Mouse (Mus musculus) liver, embryonic 11.5 days (tissue): ENCODE results near the gene 1700019A02Rik. TPM values are rescaled to one million over a fixed set of nuclear protein-coding genes. Genes with fewer than 3 reads are reported as not detected.

Experiments
- ATAC-seq: fragments of 200-750 bp; cut with Nextera tagmentation; replicated peaks from 2 replicates; pipeline ENCODE4 v1.8.0; 2017; ENCODE audit warnings: moderate number of reproducible peaks, mild to moderate bottlenecking, moderate TSS enrichment, moderate library complexity; ENCODE audit not compliant: low FRiP score
- DNase-seq: peaks from one replicate; pipeline ENCODE4 v3.0.0-alpha.2; 2017; ENCODE audit warnings: low spot score
- H3K27ac ChIP-seq: fragments of 300-500 bp; sonication (generic); 2 replicates; pipeline ENCODE4 v1.5.1; 2014; ENCODE audit warnings: mild to moderate bottlenecking, low read depth, low read length, control low read depth
- H3K27me3 ChIP-seq: fragments of 300-500 bp; sonication (generic); replicated peaks from 2 replicates; pipeline ENCODE4 v1.6.1; 2014; ENCODE audit warnings: low read length, mixed read lengths; ENCODE audit not compliant: control insufficient read depth, insufficient read depth
- H3K36me3 ChIP-seq: fragments of 300-500 bp; sonication (generic); 2 replicates; pipeline ENCODE4 v1.6.1; 2014; ENCODE audit warnings: mild to moderate bottlenecking, low read length, moderate library complexity, mixed read lengths; ENCODE audit not compliant: control insufficient read depth, insufficient read depth
- H3K4me1 ChIP-seq: fragments of 300-500 bp; sonication (generic); replicated peaks from 2 replicates; pipeline ENCODE4 v1.6.1; 2014; ENCODE audit warnings: low read length, mixed read lengths; ENCODE audit not compliant: control insufficient read depth, insufficient read depth
- H3K4me2 ChIP-seq: fragments of 300-500 bp; sonication (generic); 2 replicates; pipeline ENCODE4 v1.6.1; 2014; ENCODE audit warnings: mild to moderate bottlenecking, control low read depth, moderate library complexity
- H3K4me3 ChIP-seq: fragments of 300-500 bp; sonication (generic); 2 replicates; pipeline ENCODE4 v1.5.1; 2014; ENCODE audit warnings: low read depth, low read length, control low read depth
- H3K9ac ChIP-seq: fragments of 300-500 bp; sonication (generic); 2 replicates; pipeline ENCODE4 v1.6.1; 2014; ENCODE audit warnings: low read depth, low read length, control low read depth
- H3K9me3 ChIP-seq: fragments of 300-500 bp; sonication (generic); 2 replicates; pipeline ENCODE4 v1.6.1; 2016; ENCODE audit warnings: low read length, inconsistent platforms, mixed read lengths; ENCODE audit not compliant: control insufficient read depth
- WGBS: fragments of 180-500 bp; shearing (Covaris S2); extraction: QIAGEN DNeasy Blood & Tissue Kit; methylation state at CpG from one replicate; pipeline ENCODE4 v1.1.7; 2014; 5-methylcytosine and 5-hydroxymethylcytosine counted together
- polyA plus RNA-seq: library from polyadenylated mRNA; unstranded; fragments of >200 nt; fragmentation: Nextera tagmentation; extraction: Ambion mirVana; gene quantifications from 2 replicates; pipeline ENCODE4 v1.2.1, GENCODE M21; 2014

1700019A02Rik gene
- not detected in 2 replicates for polyA plus RNA-seq

DNA sequence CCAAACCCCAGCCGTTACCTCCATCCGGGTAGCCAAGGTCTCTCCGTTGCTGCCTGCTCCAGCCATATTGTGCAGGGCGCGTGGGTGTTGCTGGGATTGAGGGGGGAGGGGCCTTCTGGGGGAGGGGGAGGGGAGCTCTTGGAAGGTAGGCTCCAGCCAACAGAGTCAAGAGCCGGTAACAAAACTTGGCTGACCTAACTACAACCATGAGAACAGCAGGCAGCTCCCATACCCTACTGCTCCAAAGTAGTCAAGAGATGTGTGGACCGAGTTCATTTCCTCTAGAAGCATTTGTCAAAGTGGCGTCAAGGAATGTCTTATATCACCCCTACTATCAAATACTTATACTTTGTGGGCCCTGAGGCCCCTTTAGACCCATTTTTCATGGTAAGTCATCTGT, at the start of gene 1700019A02Rik:
1700019A02Rik (minus strand) TSS at position 101 of the 400 bp plus-strand sequence.
- Histone ChIP-seq H3K27me3 (no peaks in the 10 kb centered on the region), H3K36me3 (0 out of 2 replicates have a peak, but pooled peaks cover 4% of the 10 kb centered on the region), H3K4me2 (no peak within 1 kb of the TSS), H3K9me3 (no peaks in the 10 kb centered on the region), H3K27ac (no peak within 1 kb of the TSS), H3K4me1 (no peaks in the 10 kb centered on the region), H3K9ac (no peak within 1 kb of the TSS), H3K4me3 (no peak within 1 kb of the TSS)
- no peak for ATAC-seq
- WGBS: 93% methylated on average over 8 of the region's 8 CpGs
- no peak for DNase-seq

DNA sequence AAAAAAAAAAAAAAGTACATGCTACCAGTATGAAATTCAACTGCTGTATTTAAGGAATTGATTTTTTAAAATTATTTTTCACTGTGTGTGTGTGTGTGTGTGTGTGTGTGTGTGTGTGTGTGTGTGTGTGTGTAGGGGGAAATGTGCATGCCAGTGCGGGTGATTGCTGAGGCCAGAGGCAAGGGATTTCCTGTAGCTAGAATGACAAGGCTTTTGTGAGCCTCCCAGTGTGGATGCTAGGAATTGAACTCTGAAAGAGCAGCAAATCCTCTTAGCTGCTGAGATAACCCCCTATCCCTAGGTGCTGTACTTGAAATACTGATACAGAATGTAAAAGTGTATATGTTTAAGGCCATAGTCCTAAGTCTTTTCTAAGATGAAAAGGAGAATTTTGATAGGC, 38.6 kb upstream of the 1700019A02Rik start:
- Histone ChIP-seq H3K9me3 (no peaks in the 10 kb centered on the region), H3K4me3 (no peak overlapping the region)
- ATAC-seq: no peak

DNA sequence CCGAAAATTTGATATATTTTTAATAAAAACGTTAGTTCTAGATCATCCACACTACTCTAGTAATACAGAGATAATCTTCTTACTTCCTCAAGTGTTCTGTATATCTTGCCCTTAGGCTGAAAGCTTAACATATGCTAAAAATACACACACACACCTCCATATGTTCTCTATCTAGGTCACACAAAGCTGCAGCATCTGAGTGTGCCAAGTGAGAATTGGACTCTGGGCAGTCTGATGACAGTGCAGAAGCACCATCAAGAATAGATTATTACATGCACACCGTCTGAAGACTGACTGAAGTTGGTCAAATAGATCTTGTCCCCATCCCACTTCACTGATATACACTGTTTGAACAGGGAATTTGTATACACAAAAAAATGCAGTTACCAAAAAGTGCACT, 38.2 kb upstream of the 1700019A02Rik start:
- Histone ChIP-seq H3K36me3 (no peaks in the 10 kb centered on the region; the same call in 1 of the 2 replicates), H3K4me3 (no peak overlapping the region), H3K9me3 (no peaks in the 10 kb centered on the region), H3K27me3 (no peaks in the 10 kb centered on the region), H3K27ac (no peak overlapping the region), H3K9ac (no peak overlapping the region), H3K4me1 (no peaks in the 10 kb centered on the region), H3K4me2 (no peak overlapping the region)
- no peak for DNase-seq
- ATAC-seq: no peak
- WGBS: 84% methylated on average over 3 of the region's 3 CpGs

More for the DNA sequence above, 38.6 kb upstream of the 1700019A02Rik start:
- Histone ChIP-seq H3K36me3 (no peaks in the 10 kb centered on the region; the same call in 1 of the 2 replicates), H3K27me3 (no peaks in the 10 kb centered on the region), H3K4me1 (no peaks in the 10 kb centered on the region), H3K27ac (no peak overlapping the region), H3K4me2 (no peak overlapping the region), H3K9ac (no peak overlapping the region)
- WGBS: 61% methylated on average over 1 of the region's 1 CpGs
- DNase-seq: no peak

DNA sequence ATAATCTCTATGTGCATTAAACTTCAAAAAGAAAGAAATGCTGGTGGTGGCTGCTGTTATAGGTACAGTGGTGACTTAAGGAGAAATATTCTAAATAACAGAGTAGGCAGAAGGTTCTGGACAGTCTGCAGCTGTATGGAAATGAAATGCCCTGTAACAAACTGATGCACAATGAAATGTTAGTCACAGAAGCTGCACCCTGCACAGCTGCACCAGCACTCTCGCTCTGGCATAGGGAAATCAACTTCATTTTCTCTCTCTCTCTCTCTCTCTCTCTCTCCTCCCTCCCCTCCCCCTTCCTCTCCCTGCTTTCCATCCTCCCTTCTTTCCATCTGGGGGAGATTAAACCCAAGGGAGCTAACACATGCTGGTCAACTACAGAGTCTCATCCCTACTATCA, 37.3 kb upstream of the 1700019A02Rik start:
- no peak for ATAC-seq
- no peaks in the 10 kb centered on the region for H3K9me3 ChIP-seq
- H3K4me2 ChIP-seq: no peak overlapping the region
- H3K27me3 ChIP-seq: no peaks in the 10 kb centered on the region
- no peak overlapping the region for H3K4me3 ChIP-seq
- no peak overlapping the region for H3K9ac ChIP-seq
- H3K4me1 ChIP-seq: no peaks in the 10 kb centered on the region
- WGBS: 90% methylated on average over 1 of the region's 1 CpGs
- H3K36me3 ChIP-seq: no peaks in the 10 kb centered on the region; the same call in 1 of the 2 replicates
- H3K27ac ChIP-seq: no peak overlapping the region
- DNase-seq: no peak

DNA sequence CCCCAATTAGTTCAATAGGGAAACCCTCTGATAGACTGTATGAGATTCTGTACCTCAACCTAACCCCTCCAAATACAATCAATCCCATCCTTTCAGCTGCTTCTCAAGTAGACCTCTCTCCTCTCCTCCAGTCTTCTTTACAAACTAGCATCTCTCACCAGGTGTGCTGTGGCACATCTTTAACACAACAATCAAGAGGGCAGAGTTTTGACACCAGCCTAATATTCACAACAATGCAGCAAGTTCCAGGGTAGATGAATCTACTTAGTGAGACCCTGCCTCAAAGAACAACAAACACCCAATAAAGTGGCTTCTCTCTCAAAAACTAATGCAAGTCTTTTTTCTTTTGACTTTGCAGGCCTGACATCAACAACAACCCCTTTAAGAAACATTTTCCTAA, 22.7 kb upstream of the 1700019A02Rik start:
- Histone ChIP-seq H3K27ac (no peak overlapping the region), H3K36me3 (peaks cover 4% of the 10 kb centered on the region; the same call in 1 of the 2 replicates), H3K27me3 (no peaks in the 10 kb centered on the region), H3K4me3 (no peak overlapping the region), H3K9ac (no peak overlapping the region), H3K9me3 (no peaks in the 10 kb centered on the region), H3K4me1 (no peaks in the 10 kb centered on the region), H3K4me2 (no peak overlapping the region)
- DNase-seq (no peak), ATAC-seq (no peak)

DNA sequence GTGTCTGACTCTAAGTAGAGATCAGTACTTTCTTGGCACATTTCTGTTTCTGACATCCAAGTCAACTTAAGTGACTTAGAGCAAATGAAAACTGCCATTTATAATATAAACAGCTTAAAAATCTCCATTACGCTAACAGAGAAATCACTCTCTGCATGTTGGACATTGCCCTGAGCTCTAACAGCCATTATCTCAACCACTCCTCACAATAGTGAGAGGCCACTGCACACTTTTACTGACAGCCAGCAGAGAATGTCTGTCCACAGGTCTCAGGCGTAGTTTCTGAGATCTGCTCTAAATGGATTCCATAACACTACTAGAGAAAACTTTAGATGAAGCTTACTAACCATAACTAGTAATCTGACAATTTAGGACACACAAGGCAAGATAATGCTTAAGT, 16.5 kb upstream of the 1700019A02Rik start:
- ATAC-seq: no peak
- H3K9ac ChIP-seq: no peak overlapping the region
- no peaks in the 10 kb centered on the region for H3K27me3 ChIP-seq
- no peak overlapping the region for H3K27ac ChIP-seq
- no peaks in the 10 kb centered on the region for H3K9me3 ChIP-seq
- H3K4me3 ChIP-seq: no peak overlapping the region
- no peaks in the 10 kb centered on the region for H3K4me1 ChIP-seq
- 86% methylated on average over 2 of the region's 2 CpGs for WGBS
- H3K36me3 ChIP-seq: peaks cover 4% of the 10 kb centered on the region; the same call in 1 of the 2 replicates
- no peak overlapping the region for H3K4me2 ChIP-seq
- DNase-seq: no peak

DNA sequence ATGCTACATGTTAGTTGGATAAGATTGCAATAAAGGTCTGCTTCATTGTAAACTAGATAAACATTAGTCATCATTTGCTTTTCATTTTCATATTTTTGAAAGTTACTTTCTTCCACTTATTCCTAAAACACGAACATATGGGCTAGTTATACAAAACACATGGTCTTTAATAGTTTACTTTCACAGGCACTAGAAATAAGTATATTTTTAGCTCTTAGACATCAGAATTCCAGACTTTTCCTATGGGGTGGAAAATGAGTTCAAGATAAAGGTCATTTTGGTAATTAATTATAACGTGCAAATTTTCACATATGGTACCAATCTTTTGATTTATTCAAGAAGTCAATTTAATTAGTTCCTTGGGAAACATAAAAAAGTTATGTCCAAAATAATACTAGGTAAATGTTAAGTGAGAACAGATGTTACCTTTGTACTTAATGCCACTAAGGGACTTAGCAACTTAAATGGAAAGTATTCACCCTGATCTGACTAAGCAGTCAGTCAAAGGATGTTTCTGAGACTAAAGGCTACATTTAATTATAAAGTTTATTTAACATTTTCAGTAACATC, 14.3 kb upstream of the 1700019A02Rik start:
- Histone ChIP-seq H3K36me3 (peaks cover 4% of the 10 kb centered on the region; the same call in 1 of the 2 replicates), H3K27ac (no peak overlapping the region), H3K27me3 (no peaks in the 10 kb centered on the region), H3K9ac (no peak overlapping the region), H3K4me1 (no peaks in the 10 kb centered on the region), H3K9me3 (no peaks in the 10 kb centered on the region), H3K4me2 (no peak overlapping the region), H3K4me3 (no peak overlapping the region)
- WGBS: 78% methylated on average over 2 of the region's 2 CpGs
- ATAC-seq (no peak), DNase-seq (no peak)

DNA sequence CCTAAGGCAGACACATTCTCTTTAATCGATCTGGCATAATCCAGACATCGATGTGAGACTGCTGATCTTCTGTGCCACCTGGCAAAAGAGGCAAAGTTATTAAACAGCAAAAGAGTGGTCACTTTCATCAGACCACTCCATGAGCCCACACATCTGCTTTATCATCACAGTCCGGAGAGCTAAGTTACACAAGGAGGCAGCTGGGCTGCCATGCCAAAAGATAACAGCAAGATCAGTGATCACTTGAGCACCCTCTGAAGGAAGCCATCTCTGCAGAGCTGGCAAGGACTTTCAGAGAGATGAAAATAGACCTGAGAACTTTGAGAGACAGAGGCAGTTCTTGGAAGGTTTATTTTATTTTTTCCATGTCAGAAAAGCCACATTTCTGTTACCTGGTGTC, 7.1 kb upstream of the 1700019A02Rik start:
- no peaks in the 10 kb centered on the region for H3K4me1 ChIP-seq
- H3K27me3 ChIP-seq: no peaks in the 10 kb centered on the region
- DNase-seq: no peak
- no peak overlapping the region for H3K27ac ChIP-seq
- WGBS: 67% methylated on average over 3 of the region's 3 CpGs
- no peaks in the 10 kb centered on the region for H3K9me3 ChIP-seq
- H3K9ac ChIP-seq: no peak overlapping the region
- ATAC-seq: peak; percentile 65
- no peak overlapping the region for H3K4me2 ChIP-seq
- H3K36me3 ChIP-seq: 0 out of 2 replicates have a peak, but pooled peaks cover 2% of the 10 kb centered on the region
- no peak overlapping the region for H3K4me3 ChIP-seq

DNA sequence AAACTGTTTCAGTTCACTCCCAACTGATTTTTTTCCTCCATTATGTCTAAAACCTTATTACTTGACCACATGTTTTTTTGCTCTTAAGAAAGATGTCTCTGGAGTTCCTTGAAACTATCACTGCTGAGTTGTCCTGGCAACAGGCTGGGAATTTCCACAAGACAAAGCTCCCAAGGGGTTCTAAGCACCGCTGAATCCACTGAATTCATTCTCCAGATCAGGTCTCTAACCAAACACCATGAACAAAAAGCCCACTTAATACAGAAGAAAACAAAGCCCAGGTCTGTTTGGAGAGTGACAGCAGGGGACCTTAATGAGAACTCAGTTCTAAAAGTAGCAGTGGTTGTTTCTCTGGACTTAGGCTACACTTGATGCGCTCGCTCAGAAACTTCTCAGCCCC, 3.8 kb upstream of the 1700019A02Rik start:
- no peak overlapping the region for H3K27ac ChIP-seq
- 0 out of 2 replicates have a peak, but pooled peaks cover 6% of the 10 kb centered on the region for H3K36me3 ChIP-seq
- no peaks in the 10 kb centered on the region for H3K9me3 ChIP-seq
- H3K9ac ChIP-seq: no peak overlapping the region
- H3K27me3 ChIP-seq: no peaks in the 10 kb centered on the region
- no peaks in the 10 kb centered on the region for H3K4me1 ChIP-seq
- DNase-seq (no peak), ATAC-seq (no peak)
- no peak overlapping the region for H3K4me3 ChIP-seq
- H3K4me2 ChIP-seq: no peak overlapping the region
- 81% methylated on average over 3 of the region's 3 CpGs for WGBS
